Mouse (Mus musculus) midbrain, embryonic 16.5 days (tissue): ENCODE measurements around the gene Dpp6. TPM values are rescaled to one million over a fixed set of nuclear protein-coding genes. Genes with fewer than 3 reads are reported as not detected.

Experiments used
- ATAC-seq: fragments of 200-750 bp; cut with Nextera tagmentation; 2 replicates; pipeline ENCODE4 v1.8.0; 2017; ENCODE audit warnings: moderate TSS enrichment
- H3K27ac ChIP-seq: fragments of 300-500 bp; sonication (generic); 2 replicates; pipeline ENCODE4 v1.5.1; 2014; ENCODE audit warnings: mild to moderate bottlenecking, low read length, mixed read lengths
- H3K27me3 ChIP-seq: fragments of 300-500 bp; sonication (generic); 2 replicates; pipeline ENCODE4 v1.6.1; 2014; ENCODE audit warnings: low read depth, low read length, mixed read lengths; ENCODE audit not compliant: control insufficient read depth, insufficient read depth
- H3K36me3 ChIP-seq: fragments of 300-500 bp; sonication (generic); 2 replicates; pipeline ENCODE4 v1.6.1; 2014; ENCODE audit warnings: mild to moderate bottlenecking, low read length, moderate library complexity, mixed read lengths; ENCODE audit not compliant: control insufficient read depth, insufficient read depth
- H3K4me1 ChIP-seq: fragments of 300-500 bp; sonication (generic); 2 replicates; pipeline ENCODE4 v1.6.1; 2014; ENCODE audit warnings: mild to moderate bottlenecking, low read length, mixed read lengths; ENCODE audit not compliant: control insufficient read depth, insufficient read depth
- H3K4me2 ChIP-seq: fragments of 300-500 bp; sonication (generic); 2 replicates; pipeline ENCODE4 v1.6.1; 2014; ENCODE audit warnings: mild to moderate bottlenecking, low read length, mixed read lengths
- H3K4me3 ChIP-seq: fragments of 300-500 bp; sonication (generic); 2 replicates; pipeline ENCODE4 v1.5.1; 2014; ENCODE audit warnings: low read depth, mild to moderate bottlenecking, low read length, moderate library complexity, mixed read lengths
- H3K9ac ChIP-seq: fragments of 300-500 bp; sonication (generic); 2 replicates; pipeline ENCODE4 v1.6.1; 2014; ENCODE audit warnings: low read depth, low read length, mixed read lengths
- H3K9me3 ChIP-seq: fragments of 300-500 bp; sonication (generic); replicated peaks from 2 replicates; pipeline ENCODE4 v1.6.1; 2014; ENCODE audit warnings: mild to moderate bottlenecking, low read length, mixed read lengths; ENCODE audit not compliant: control insufficient read depth, poor library complexity, severe bottlenecking
- WGBS: fragments of 180-500 bp; shearing (Covaris S2); extraction: QIAGEN DNeasy Blood & Tissue Kit; methylation state at CpG from one replicate; pipeline ENCODE4 v1.1.7; 2014; 5-methylcytosine and 5-hydroxymethylcytosine counted together
- polyA plus RNA-seq: library from polyadenylated mRNA; unstranded; fragments of >200 nt; fragmentation: Nextera tagmentation; extraction: Ambion mirVana; gene quantifications from 2 replicates; pipeline ENCODE4 v1.2.1, GENCODE M21; 2015

The Dpp6 gene
- polyA plus RNA-seq, 1 experiment from 2014 or later: 102 TPM

DNA sequence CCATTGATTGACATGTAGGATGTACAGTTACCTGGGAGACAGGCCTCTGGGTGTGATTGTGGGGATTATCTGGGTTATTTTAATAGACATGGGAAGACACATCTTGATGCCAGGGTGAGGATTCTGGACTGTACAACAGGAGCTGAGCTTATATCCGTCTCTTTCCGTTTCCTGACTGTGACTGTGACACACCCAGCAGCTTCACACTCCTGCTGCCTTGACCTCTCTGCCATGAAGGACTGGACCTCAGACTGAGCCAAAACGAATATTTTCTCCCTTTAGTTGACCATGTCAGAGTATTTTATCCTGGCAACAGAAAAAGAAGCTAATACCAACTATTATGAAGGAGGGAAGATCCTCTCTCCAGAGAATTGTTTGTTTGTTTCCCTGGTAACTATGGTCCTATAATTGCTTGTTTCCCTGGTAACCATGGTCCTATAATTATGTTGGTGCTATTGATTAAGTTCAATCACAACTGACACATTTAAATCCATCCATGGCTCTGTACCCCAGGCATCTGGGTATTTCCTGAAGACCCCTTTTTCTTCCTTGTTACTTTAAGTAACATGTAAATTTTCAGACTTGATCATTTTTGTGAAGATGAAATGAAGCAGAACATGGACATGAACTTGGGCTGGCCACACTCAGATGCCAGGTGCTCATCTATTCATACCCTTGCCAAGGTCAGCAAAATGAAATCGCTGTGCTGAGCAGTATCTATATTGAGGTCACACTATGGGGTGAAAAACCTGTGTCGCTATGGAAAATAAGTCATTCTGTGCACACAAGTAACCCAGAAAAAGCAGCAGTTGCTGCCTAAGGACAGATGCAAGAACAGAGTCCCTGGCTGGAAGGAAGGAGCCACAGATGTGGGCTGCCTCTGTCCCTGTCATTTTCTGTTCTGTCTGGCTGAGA is 531.4 kb downstream of the Dpp6 start:
- Histone ChIP-seq H3K9me3 (no peaks in the 10 kb centered on the region), H3K4me1 (peaks cover 22% of the 10 kb centered on the region), H3K36me3 (no peaks in the 10 kb centered on the region), H3K4me2 (no peak overlapping the region), H3K27me3 (no peaks in the 10 kb centered on the region), H3K9ac (no peak overlapping the region), H3K4me3 (no peak overlapping the region), H3K27ac (peak overlapping the region; percentile 50)
- 34% methylated on average over 5 of the region's 5 CpGs for WGBS
- no peak for ATAC-seq

DNA sequence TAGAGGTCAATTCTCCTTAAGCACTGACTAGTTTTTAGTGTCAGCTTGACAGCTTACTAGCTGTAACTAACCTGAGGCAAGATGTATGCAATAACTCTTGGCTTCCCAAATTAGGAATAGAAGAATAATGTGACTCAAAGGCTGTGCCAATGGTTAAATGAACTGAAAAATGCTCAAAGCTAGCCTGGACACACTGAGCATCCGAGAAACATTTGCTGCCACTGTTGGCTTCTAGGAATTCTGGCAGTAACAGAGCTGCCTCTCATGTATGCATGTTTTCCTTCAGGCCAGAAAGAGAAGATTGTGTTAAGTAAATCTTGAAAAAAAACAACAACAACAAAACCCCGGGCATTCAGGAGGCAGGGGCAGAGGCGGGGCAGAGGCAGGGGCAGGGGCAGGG is 540.6 kb downstream of the Dpp6 start:
- no peaks in the 10 kb centered on the region for H3K36me3 ChIP-seq
- H3K4me3 ChIP-seq: no peak overlapping the region
- H3K9me3 ChIP-seq: no peaks in the 10 kb centered on the region
- H3K9ac ChIP-seq: no peak overlapping the region
- no peak overlapping the region for H3K4me2 ChIP-seq
- no peak for ATAC-seq
- 70% methylated on average over 3 of the region's 3 CpGs for whole genome bisulfite sequencing
- no peaks in the 10 kb centered on the region for H3K4me1 ChIP-seq
- no peaks in the 10 kb centered on the region for H3K27me3 ChIP-seq
- H3K27ac ChIP-seq: no peak overlapping the region

- Histone ChIP-seq H3K4me1 (no peaks in the 10 kb centered on the region), H3K4me2 (no peak overlapping the region), H3K27me3 (no peaks in the 10 kb centered on the region), H3K9me3 (no peaks in the 10 kb centered on the region), H3K9ac (no peak overlapping the region), H3K4me3 (no peak overlapping the region), H3K27ac (no peak overlapping the region), H3K36me3 (0 out of 2 replicates have a peak, but pooled peaks cover 2% of the 10 kb centered on the region)
- no peak for ATAC-seq
- 75% methylated on average over 2 of the region's 2 CpGs for WGBS
Measured at GRCm38 (mm10) chr5:27365946-27366345, 548.9 kb downstream of the Dpp6 start.

DNA sequence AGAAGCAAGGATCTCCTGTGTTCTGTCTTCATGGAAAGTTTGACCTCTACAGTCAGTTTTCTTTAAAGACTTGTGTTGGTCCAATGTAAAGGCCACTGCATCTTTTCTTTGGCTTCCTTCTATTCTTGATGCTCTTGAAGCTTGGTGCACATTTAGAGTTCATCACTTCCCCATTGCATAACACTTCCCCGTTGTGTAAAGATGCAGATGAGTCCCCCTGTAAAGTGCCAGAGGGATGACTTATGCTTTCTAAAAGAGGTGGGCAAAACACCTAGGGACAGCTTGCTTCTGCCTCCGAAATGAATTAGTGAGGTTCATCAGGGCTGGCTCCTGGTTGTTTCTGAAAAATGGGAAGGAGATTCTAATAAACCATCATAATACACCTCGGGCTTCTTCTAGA is 553.8 kb downstream of the Dpp6 start:
- 86% methylated on average over 3 of the region's 3 CpGs for WGBS
- ATAC-seq: no peak
- H3K36me3 ChIP-seq: no peaks in the 10 kb centered on the region

DNA sequence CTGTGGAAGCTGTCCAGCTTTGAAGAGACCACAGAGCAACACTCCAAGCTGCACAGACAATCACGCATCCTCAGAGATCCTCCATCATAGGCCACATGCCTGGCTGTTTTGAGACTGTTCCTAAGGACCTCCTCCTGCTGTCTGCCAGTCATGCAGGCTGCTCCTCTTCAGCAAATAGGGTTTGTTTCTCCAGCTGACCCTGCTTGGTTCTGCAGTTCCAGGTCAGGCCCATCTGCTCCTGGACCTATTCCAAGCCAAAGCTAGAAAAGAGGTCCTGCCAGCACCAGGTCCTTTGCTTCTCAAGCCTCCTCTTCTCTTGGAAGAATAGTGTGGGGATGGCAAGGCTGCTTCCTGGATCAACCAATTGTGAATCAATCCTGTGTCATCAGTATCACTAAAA is 556.9 kb downstream of the Dpp6 start:
- WGBS: 58% methylated on average over 1 of the region's 1 CpGs
- no peak overlapping the region for H3K4me2 ChIP-seq
- H3K27me3 ChIP-seq: no peaks in the 10 kb centered on the region
- H3K36me3 ChIP-seq: no peaks in the 10 kb centered on the region
- no peaks in the 10 kb centered on the region for H3K9me3 ChIP-seq
- H3K9ac ChIP-seq: no peak overlapping the region
- no peak for ATAC-seq
- no peak overlapping the region for H3K27ac ChIP-seq
- no peak overlapping the region for H3K4me3 ChIP-seq
- H3K4me1 ChIP-seq: no peaks in the 10 kb centered on the region

More for the DNA sequence above, 553.8 kb downstream of the Dpp6 start:
- Histone ChIP-seq H3K4me2 (no peak overlapping the region), H3K9me3 (no peaks in the 10 kb centered on the region), H3K27ac (no peak overlapping the region), H3K4me1 (no peaks in the 10 kb centered on the region), H3K9ac (no peak overlapping the region), H3K4me3 (no peak overlapping the region), H3K27me3 (no peaks in the 10 kb centered on the region)

- 90% methylated on average over 3 of the region's 3 CpGs for WGBS
- no peak overlapping the region for H3K27ac ChIP-seq
- no peaks in the 10 kb centered on the region for H3K9me3 ChIP-seq
Measured at GRCm38 (mm10) chr5:27375841-27376240, 558.8 kb downstream of the Dpp6 start.

GRCm38 (mm10) chr5:27380656-27381385 is 563.8 kb downstream of the Dpp6 start:
- ATAC-seq: no peak

More at GRCm38 (mm10) chr5:27375841-27376240, 558.8 kb downstream of the Dpp6 start:
- H3K4me1 ChIP-seq: no peaks in the 10 kb centered on the region
- no peak overlapping the region for H3K4me3 ChIP-seq
- H3K4me2 ChIP-seq: no peak overlapping the region
- no peak for ATAC-seq
- no peak overlapping the region for H3K9ac ChIP-seq
- H3K36me3 ChIP-seq: no peaks in the 10 kb centered on the region
- no peaks in the 10 kb centered on the region for H3K27me3 ChIP-seq

GRCm38 (mm10) chr5:27398371-27398770 is 581.4 kb downstream of the Dpp6 start:
- H3K9me3 ChIP-seq: no peaks in the 10 kb centered on the region
- no peaks in the 10 kb centered on the region for H3K27me3 ChIP-seq
- no peaks in the 10 kb centered on the region for H3K36me3 ChIP-seq
- WGBS: 89% methylated on average over 3 of the region's 3 CpGs
- H3K4me1 ChIP-seq: peaks cover 4% of the 10 kb centered on the region; the same call in 1 of the 2 replicates
- no peak for ATAC-seq
- H3K27ac ChIP-seq: no peak overlapping the region
- no peak overlapping the region for H3K4me3 ChIP-seq
- H3K9ac ChIP-seq: no peak overlapping the region
- H3K4me2 ChIP-seq: no peak overlapping the region

More at GRCm38 (mm10) chr5:27380656-27381385, 563.8 kb downstream of the Dpp6 start:
- WGBS: 62% methylated on average over 4 of the region's 4 CpGs
- H3K4me1 ChIP-seq: no peaks in the 10 kb centered on the region
- H3K4me2 ChIP-seq: no peak overlapping the region
- no peaks in the 10 kb centered on the region for H3K27me3 ChIP-seq
- no peaks in the 10 kb centered on the region for H3K9me3 ChIP-seq
- H3K36me3 ChIP-seq: peaks cover 10% of the 10 kb centered on the region
- no peak overlapping the region for H3K9ac ChIP-seq
- H3K27ac ChIP-seq: no peak overlapping the region
- H3K4me3 ChIP-seq: no peak overlapping the region

DNA sequence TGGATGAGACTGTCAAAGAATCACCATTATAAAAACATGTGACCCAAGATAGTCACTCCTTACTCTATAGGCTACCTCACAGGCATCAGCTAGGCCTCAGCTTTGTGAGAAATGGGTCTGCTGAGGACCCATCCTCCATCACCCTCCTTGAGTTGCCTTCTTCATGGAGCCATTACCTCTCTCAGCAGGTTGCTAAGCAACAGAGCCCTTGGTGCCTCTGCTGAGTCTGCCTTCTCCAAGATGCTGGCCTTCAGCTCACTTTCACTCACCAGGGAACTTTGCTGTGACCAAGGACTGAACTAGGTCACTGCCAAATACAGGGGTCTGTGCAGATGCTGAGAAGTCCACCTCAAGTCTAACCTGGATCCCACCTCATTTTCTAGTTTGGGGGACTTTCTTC is 582.1 kb downstream of the Dpp6 start:
- H3K4me2 ChIP-seq: no peak overlapping the region
- no peak overlapping the region for H3K4me3 ChIP-seq
- no peak for ATAC-seq

More for the DNA sequence above, 582.1 kb downstream of the Dpp6 start:
- Histone ChIP-seq H3K9me3 (no peaks in the 10 kb centered on the region), H3K36me3 (no peaks in the 10 kb centered on the region), H3K9ac (no peak overlapping the region), H3K27me3 (no peaks in the 10 kb centered on the region), H3K4me1 (peaks cover 4% of the 10 kb centered on the region; the same call in 1 of the 2 replicates), H3K27ac (no peak overlapping the region)
